16 mouse cellular contexts compared by ENCODE assay signal in genomic region chr4:132326481-132326880, GRCm38 (mm10).
"Had no signal": no experiment of that assay in that cellular context is flagged by ENCODE, and none has a peak within 500 bp of the region (broad histone marks: within the 10 kb centered on the region; RNA-seq: fewer than 3 reads in every experiment).

No protein-coding gene starts in this region.

- H3K4me3 ChIP-seq: neural tube, embryonic 13.5 days; neural tube, embryonic 15.5 days; stomach, embryonic 15.5 days had no signal

- H3K27me3 ChIP-seq: neural tube, embryonic 13.5 days; neural tube, embryonic 15.5 days; stomach, embryonic 15.5 days had no signal

- H3K9me3 ChIP-seq: neural tube, embryonic 13.5 days; neural tube, embryonic 15.5 days; stomach, embryonic 15.5 days had no signal

- H3K27ac ChIP-seq: neural tube, embryonic 13.5 days; neural tube, embryonic 15.5 days; stomach, embryonic 15.5 days; stomach, postnatal 0 days had no signal

- H3K4me2 ChIP-seq: neural tube, embryonic 13.5 days; neural tube, embryonic 15.5 days; stomach, embryonic 15.5 days had no signal

- H3K9ac ChIP-seq: neural tube, embryonic 13.5 days; neural tube, embryonic 15.5 days; stomach, embryonic 15.5 days had no signal

- DNase-seq: retina, postnatal 1 day; right cerebral cortex, adult 18-20 months; right cerebral cortex, postnatal 14 days; right cerebral cortex, postnatal 25 days; right cerebral cortex, postnatal 4 days; spleen, adult 18-20 months; thymus, adult 18-20 months; thymus, adult 2 months; thymus, postnatal 14 days; thymus, postnatal 25 days; thymus, postnatal 36 days; thymus, postnatal 4 days had no signal
